Mouse (Mus musculus): ENCODE data around the gene Tut7. TPM values are rescaled to one million over a fixed set of nuclear protein-coding genes. Genes with fewer than 3 reads are reported as not detected.
"Not testable (repeated sequence)": the region's sequence is repeated elsewhere in the genome, so short reads cannot be mapped to it uniquely, and the experiment has no call there.

Gene Tut7
- total and polyA plus RNA-seq, 2 experiments from 2014 or later = 36.8 to 51.2 TPM

- Histone ChIP-seq H3K9ac (no peak overlapping the region), H3K27ac (ENCODE audit: low read depth, low read length) (no peak overlapping the region), H3K27me3 (ENCODE audit: insufficient read depth, low read length) (no peaks in the 10 kb centered on the region), H3K4me2 (ENCODE audit: low read depth) (no peak overlapping the region), H3K36me3 (ENCODE audit: insufficient read depth) (peaks cover 95% of the 10 kb centered on the region), H3K4me3 (ENCODE audit: low read depth, low read length) (no peak overlapping the region), H3K4me1 (ENCODE audit: insufficient read depth) (no peaks in the 10 kb centered on the region), H3K9me3 (ENCODE audit: low read length) (no peaks in the 10 kb centered on the region)
- DNase-seq (no peak), ATAC-seq (no peak)
- WGBS = 97% methylated on average over 2 of the region's 2 CpGs
- no peak for TF ChIP-seq CTCF (IDR thresholded peaks at IDR 0.05; ENCODE audit: low read depth)
Observed at GRCm38 (mm10) chr13:59800077-59800476, 22.9 kb downstream of the Tut7 start.

- WGBS = 96% methylated on average over 1 of the region's 1 CpGs
- no peak for TF ChIP-seq CTCF (IDR thresholded peaks at IDR 0.05; ENCODE audit: low read depth)
- Histone ChIP-seq H3K4me3 (ENCODE audit: low read depth, low read length) (no peak overlapping the region), H3K36me3 (ENCODE audit: insufficient read depth) (peaks cover 91% of the 10 kb centered on the region), H3K9me3 (ENCODE audit: low read length) (no peaks in the 10 kb centered on the region), H3K27me3 (ENCODE audit: insufficient read depth, low read length) (no peaks in the 10 kb centered on the region), H3K27ac (ENCODE audit: low read depth, low read length) (no peak overlapping the region), H3K4me1 (ENCODE audit: insufficient read depth) (no peaks in the 10 kb centered on the region), H3K9ac (no peak overlapping the region), H3K4me2 (ENCODE audit: low read depth) (no peak overlapping the region)
- no peak for ATAC-seq
- DNase-seq = no peak
Observed at GRCm38 (mm10) chr13:59798306-59798705, 24.6 kb downstream of the Tut7 start.

DNA sequence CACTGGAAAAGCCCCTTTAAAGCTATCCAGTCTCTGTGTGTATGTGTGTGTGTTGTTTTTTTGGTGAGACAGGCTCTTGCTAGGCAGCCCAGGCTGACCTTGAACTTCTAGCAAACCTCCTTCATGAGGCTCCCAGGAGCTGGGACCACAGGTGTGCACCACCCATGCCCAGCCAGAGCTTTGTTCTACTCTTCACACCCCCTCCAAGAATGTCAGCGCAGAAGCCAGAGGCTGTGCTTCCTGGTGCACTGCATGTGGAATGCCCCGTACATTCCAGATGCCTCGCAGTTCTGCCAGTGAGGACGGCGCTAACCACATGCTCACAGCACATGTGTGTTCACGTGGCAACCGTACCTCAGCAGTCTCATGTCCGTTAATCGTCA lies 26.5 kb downstream of the Tut7 start:
- WGBS = 95% methylated on average over 9 of the region's 9 CpGs
- no peak for TF ChIP-seq CTCF (IDR thresholded peaks at IDR 0.05; ENCODE audit: low read depth)
- H3K36me3 ChIP-seq (ENCODE audit: insufficient read depth) = peaks cover 91% of the 10 kb centered on the region
- H3K4me1 ChIP-seq (ENCODE audit: insufficient read depth) = no peaks in the 10 kb centered on the region
- no peak overlapping the region for H3K9ac ChIP-seq
- no peak overlapping the region for H3K4me3 ChIP-seq (ENCODE audit: low read depth, low read length)
- no peak for ATAC-seq
- no peaks in the 10 kb centered on the region for H3K9me3 ChIP-seq (ENCODE audit: low read length)
- no peak overlapping the region for H3K4me2 ChIP-seq (ENCODE audit: low read depth)
- H3K27me3 ChIP-seq (ENCODE audit: insufficient read depth, low read length) = no peaks in the 10 kb centered on the region
- no peak for DNase-seq
- no peak overlapping the region for H3K27ac ChIP-seq (ENCODE audit: low read depth, low read length)

DNA sequence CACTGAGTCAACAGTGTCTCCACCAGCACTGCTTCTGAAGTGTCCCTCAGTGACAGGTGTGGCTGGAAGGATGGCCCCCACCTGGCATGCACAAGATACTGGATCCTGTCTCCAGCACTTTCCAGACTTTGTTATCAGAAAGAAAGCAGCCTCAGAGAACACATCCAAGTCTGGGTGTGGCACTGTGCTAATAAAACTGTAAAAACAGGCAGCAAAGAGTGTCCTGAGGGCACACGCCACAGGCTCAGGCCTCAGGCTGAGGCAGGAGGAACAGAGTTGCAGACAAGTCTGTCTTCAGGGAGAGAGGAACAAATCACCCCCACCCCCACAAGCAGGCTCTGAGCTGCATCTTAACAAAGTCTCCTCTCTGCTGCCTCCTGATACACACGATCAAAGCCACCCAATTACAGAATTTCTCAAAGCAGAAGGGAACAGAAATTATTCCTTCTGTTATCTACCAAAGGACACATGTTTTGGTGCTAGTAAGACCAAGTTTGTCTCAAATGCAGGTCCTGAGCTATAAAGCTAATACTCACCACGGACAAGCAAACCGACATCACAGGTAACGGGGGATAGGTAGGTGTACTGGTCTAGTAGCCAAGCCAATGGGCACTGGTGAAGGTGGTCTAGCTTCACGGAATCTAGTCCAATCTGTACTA lies 27.0 kb downstream of the Tut7 start:
- ATAC-seq (no peak), DNase-seq (no peak)
- Histone ChIP-seq H3K27me3 (ENCODE audit: insufficient read depth, low read length) (no peaks in the 10 kb centered on the region), H3K4me2 (ENCODE audit: low read depth) (no peak overlapping the region), H3K9me3 (ENCODE audit: low read length) (no peaks in the 10 kb centered on the region), H3K4me3 (ENCODE audit: low read depth, low read length) (no peak overlapping the region), H3K9ac (no peak overlapping the region), H3K27ac (ENCODE audit: low read depth, low read length) (no peak overlapping the region), H3K36me3 (ENCODE audit: insufficient read depth) (peaks cover 91% of the 10 kb centered on the region), H3K4me1 (ENCODE audit: insufficient read depth) (no peaks in the 10 kb centered on the region)
- WGBS = 94% methylated on average over 6 of the region's 6 CpGs
- TF ChIP-seq CTCF (IDR thresholded peaks at IDR 0.05; ENCODE audit: low read depth) = no peak

GRCm38 (mm10) chr13:59794786-59795185 lies 28.2 kb downstream of the Tut7 start:
- H3K9me3 ChIP-seq (ENCODE audit: low read length) = no peaks in the 10 kb centered on the region
- H3K4me1 ChIP-seq (ENCODE audit: insufficient read depth) = no peaks in the 10 kb centered on the region
- no peak overlapping the region for H3K4me2 ChIP-seq (ENCODE audit: low read depth)
- no peak overlapping the region for H3K9ac ChIP-seq
- ATAC-seq (no peak), DNase-seq (no peak)
- TF ChIP-seq CTCF (IDR thresholded peaks at IDR 0.05; ENCODE audit: low read depth) = no peak
- no peak overlapping the region for H3K4me3 ChIP-seq (ENCODE audit: low read depth, low read length)
- WGBS = 97% methylated on average over 1 of the region's 1 CpGs
- H3K27me3 ChIP-seq (ENCODE audit: insufficient read depth, low read length) = no peaks in the 10 kb centered on the region
- H3K36me3 ChIP-seq (ENCODE audit: insufficient read depth) = peaks cover 88% of the 10 kb centered on the region
- H3K27ac ChIP-seq (ENCODE audit: low read depth, low read length) = no peak overlapping the region

DNA sequence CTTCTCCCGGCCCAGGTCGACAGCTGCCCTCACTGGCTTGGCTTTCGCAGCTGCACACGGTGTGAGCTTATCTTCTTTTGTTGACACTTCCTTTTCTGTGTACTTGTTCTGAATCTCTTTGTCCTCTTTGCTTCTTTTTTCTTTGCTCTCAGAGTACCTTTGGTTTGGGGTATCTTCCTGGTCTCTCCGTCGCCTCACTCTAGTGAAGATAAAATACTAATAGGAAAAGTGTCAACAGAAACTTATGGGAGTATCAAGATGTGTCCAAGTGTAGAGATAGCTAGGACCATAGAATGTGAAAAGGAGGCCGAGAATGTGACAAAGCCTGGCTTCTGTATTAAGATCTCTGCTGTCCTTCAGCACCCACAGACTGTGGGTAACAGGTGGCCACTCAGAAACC lies 40.8 kb downstream of the Tut7 start, which contains the start of gene Gm49354:
Gene Gm49354 (minus strand): TSS at position 101 of the 400 bp plus-strand sequence.
- TF ChIP-seq CTCF (IDR thresholded peaks at IDR 0.05; ENCODE audit: low read depth) = no peak
- H3K9ac ChIP-seq = no peak within 1 kb of the TSS
- DNase-seq (no peak), ATAC-seq (no peak)
- H3K36me3 ChIP-seq (ENCODE audit: insufficient read depth) = peaks cover 94% of the 10 kb centered on the region
- no peaks in the 10 kb centered on the region for H3K9me3 ChIP-seq (ENCODE audit: low read length)
- H3K27me3 ChIP-seq (ENCODE audit: insufficient read depth, low read length) = no peaks in the 10 kb centered on the region
- H3K4me1 ChIP-seq (ENCODE audit: insufficient read depth) = no peaks in the 10 kb centered on the region
- 96% methylated on average over 7 of the region's 7 CpGs for WGBS
- H3K4me2 ChIP-seq (ENCODE audit: low read depth) = no peak within 1 kb of the TSS
- H3K27ac ChIP-seq (ENCODE audit: low read depth, low read length) = no peak within 1 kb of the TSS
- no peak within 1 kb of the TSS for H3K4me3 ChIP-seq (ENCODE audit: low read depth, low read length)

DNA sequence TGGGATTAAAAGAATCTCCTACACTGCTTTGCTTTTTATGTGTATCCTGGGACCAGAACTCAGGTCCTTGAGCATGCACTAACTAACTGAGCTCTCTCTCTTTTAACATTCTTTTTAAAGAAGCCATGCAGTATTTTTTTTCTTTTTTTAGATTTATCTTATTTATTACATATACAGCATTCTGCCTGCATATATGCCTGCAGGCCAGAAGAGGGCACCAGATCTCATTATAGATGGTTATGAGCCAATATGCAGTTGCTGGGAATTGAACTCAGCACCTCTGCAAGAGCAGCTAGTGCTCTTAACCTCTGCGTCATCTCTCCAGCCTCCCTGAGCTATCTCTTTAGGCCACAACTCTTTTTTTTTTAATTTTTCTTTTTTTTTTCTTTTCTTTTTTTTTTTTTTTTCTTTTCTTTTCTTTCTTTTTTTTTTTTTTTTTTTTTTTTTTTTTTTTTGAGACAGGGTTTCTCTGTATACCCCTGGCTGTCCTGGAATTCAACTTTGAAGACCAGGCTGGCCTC lies 43.1 kb downstream of the Tut7 start:
- WGBS = 97% methylated on average over 1 of the region's 1 CpGs
- not testable (repeated sequence) for H3K27ac ChIP-seq (ENCODE audit: low read depth, low read length); H3K4me1 ChIP-seq (ENCODE audit: insufficient read depth); H3K4me2 ChIP-seq (ENCODE audit: low read depth); H3K4me3 ChIP-seq (ENCODE audit: low read depth, low read length); ATAC-seq; H3K9me3 ChIP-seq (ENCODE audit: low read length); H3K9ac ChIP-seq; H3K27me3 ChIP-seq (ENCODE audit: insufficient read depth, low read length); DNase-seq
- peaks cover 91% of the 10 kb centered on the region for H3K36me3 ChIP-seq (ENCODE audit: insufficient read depth)
- TF ChIP-seq CTCF (IDR thresholded peaks at IDR 0.05; ENCODE audit: low read depth) = peak; percentile 29; the same call in 1 of the 2 replicates

Measured in forebrain, postnatal 0 days (tissue).